Mouse (Mus musculus) mature B cell (primary cell): ENCODE measurements around the gene Cfap99.

Experiments used
- in situ Hi-C: fragments of 300-500 bp; cut with MboI; formaldehyde crosslinking; loops from 2 replicates; pipeline ENCODE4 v1.14.3; 2019

The Cfap99 gene

GRCm38 (mm10) chr5:34278058-34278457, 10.3 kb upstream of the Cfap99 start:
- in situ Hi-C loops = no loop called here

- in situ Hi-C loops = no loop called here
Measured at GRCm38 (mm10) chr5:34279214-34279613, 9.2 kb upstream of the Cfap99 start.

GRCm38 (mm10) chr5:34280976-34281375, 7.4 kb upstream of the Cfap99 start:
- in situ Hi-C loops = no loop called here

- in situ Hi-C loops = no loop called here
Measured at GRCm38 (mm10) chr5:34283355-34283754, 5.0 kb upstream of the Cfap99 start.

GRCm38 (mm10) chr5:34284156-34284750, 4.1 kb upstream of the Cfap99 start:
- in situ Hi-C loops = no loop called here

- in situ Hi-C loops = no loop called here
Measured at GRCm38 (mm10) chr5:34285285-34285684, 3.1 kb upstream of the Cfap99 start.

GRCm38 (mm10) chr5:34286516-34286915, 1.9 kb upstream of the Cfap99 start:
- in situ Hi-C loops = no loop called here

- in situ Hi-C loops = no loop called here
Measured at GRCm38 (mm10) chr5:34287001-34287837, 1.2 kb upstream of the Cfap99 start.

- in situ Hi-C loops = no loop called here
Measured at GRCm38 (mm10) chr5:34287838-34288145, 608 bp upstream of the Cfap99 start.

GRCm38 (mm10) chr5:34289286-34289685, 886 bp downstream of the Cfap99 start:
- in situ Hi-C loops = no loop called here

GRCm38 (mm10) chr5:34293363-34293762, 5.0 kb downstream of the Cfap99 start:
- in situ Hi-C loops = no loop called here

- in situ Hi-C loops = no loop called here
Measured at GRCm38 (mm10) chr5:34294696-34295095, 6.3 kb downstream of the Cfap99 start.

GRCm38 (mm10) chr5:34295141-34295540, 6.7 kb downstream of the Cfap99 start:
- in situ Hi-C loops = no loop called here

GRCm38 (mm10) chr5:34298061-34298460, 9.7 kb downstream of the Cfap99 start:
- in situ Hi-C loops = no loop called here

GRCm38 (mm10) chr5:34298937-34299535, 10.6 kb downstream of the Cfap99 start:
- in situ Hi-C loops = no loop called here

- in situ Hi-C loops = no loop called here
Measured at GRCm38 (mm10) chr5:34302377-34302776, 14.0 kb downstream of the Cfap99 start.

- in situ Hi-C loops = no loop called here
Measured at GRCm38 (mm10) chr5:34309016-34309415, 20.6 kb downstream of the Cfap99 start.

- in situ Hi-C loops = no loop called here
Measured at GRCm38 (mm10) chr5:34319491-34320034, 31.2 kb downstream of the Cfap99 start.

- in situ Hi-C loops = no loop called here
Measured at GRCm38 (mm10) chr5:34321236-34321635, 32.8 kb downstream of the Cfap99 start.

- in situ Hi-C loops = no loop called here
Measured at GRCm38 (mm10) chr5:34325286-34325685, 36.9 kb downstream of the Cfap99 start.

GRCm38 (mm10) chr5:34326249-34326691, 37.9 kb downstream of the Cfap99 start:
- in situ Hi-C loops = no loop called here

- in situ Hi-C loops = no loop called here
Measured at GRCm38 (mm10) chr5:34326875-34327576, 38.6 kb downstream of the Cfap99 start.
